Comparison of ENCODE assay signal across 24 mouse cellular contexts in the genomic region with DNA sequence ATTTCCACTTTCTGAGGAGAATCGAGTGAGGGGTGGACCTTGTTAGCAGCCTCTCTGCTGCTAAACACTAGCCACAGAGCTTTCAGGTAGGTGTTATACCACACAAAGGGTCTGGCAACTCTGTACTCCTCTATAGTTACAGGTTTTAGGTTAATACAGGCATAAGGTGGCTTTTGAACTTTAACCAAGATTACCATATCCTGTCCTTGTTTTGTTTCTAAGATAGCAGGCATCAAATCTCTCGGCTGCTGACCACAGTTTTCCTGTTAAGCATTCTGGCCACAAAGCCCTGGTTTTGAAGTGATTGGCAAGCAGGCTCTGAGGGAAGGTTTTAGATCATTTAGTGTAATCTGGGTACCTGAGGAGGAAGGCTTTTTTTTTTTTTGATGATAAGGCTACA. TPM values are rescaled to one million over a fixed set of nuclear protein-coding genes. Genes with fewer than 3 reads are reported as not detected.
A peak's percentile ranks its signal among the peaks of the same experiment; 100 is the strongest.
DNase-seq lines count a peak whose midpoint lies in the region; ATAC-seq and TF ChIP-seq lines count a peak whose summit lies in the region.
"Had no signal": no experiment of that assay in that cellular context is flagged by ENCODE, and none has a peak within 500 bp of the region (broad histone marks: within the 10 kb centered on the region; RNA-seq: fewer than 3 reads in every experiment).

No protein-coding gene starts in this region.

- peaks cover 8% of the 10 kb centered on the region for H3K4me1 ChIP-seq in liver, adult 2 months (ENCODE audit: control insufficient read depth, insufficient read depth, low read length)
- peaks cover 34% of the 10 kb centered on the region for H3K4me1 ChIP-seq in bone marrow macrophage, adult 2 months (ENCODE audit: control insufficient read depth, insufficient read depth, low read length)
- H3K4me1 ChIP-seq in liver, postnatal 0 days (ENCODE audit: insufficient read depth) = no peaks in the 10 kb centered on the region
- H3K4me1 ChIP-seq: embryonic facial prominence, embryonic 15.5 days; hindbrain, embryonic 10.5 days; stomach, embryonic 15.5 days had no signal

- H3K4me3 ChIP-seq in liver, adult 2 months (ENCODE audit: insufficient read depth, low read depth, low read length) = no peak overlapping the region
- no peak overlapping the region for H3K4me3 ChIP-seq in bone marrow macrophage, adult 2 months (ENCODE audit: insufficient read depth, low read length)
- no peak overlapping the region for H3K4me3 ChIP-seq in liver, postnatal 0 days (ENCODE audit: low read depth, low read length)
- H3K4me3 ChIP-seq: embryonic facial prominence, embryonic 15.5 days; hindbrain, embryonic 10.5 days; layer of hippocampus, adult 2 months; stomach, embryonic 15.5 days had no signal

- no peaks in the 10 kb centered on the region; the same call in 1 of the 2 replicates for H3K79me2 ChIP-seq in liver, adult 2 months (ENCODE audit: control insufficient read depth, insufficient read depth, low read length)

- TF ChIP-seq POLR2A in liver, adult 2 months (IDR thresholded peaks at IDR 0.05; ENCODE audit: extremely low read depth, insufficient read depth, low read length) = no peak
- TF ChIP-seq POLR2A in bone marrow macrophage, adult 2 months (IDR thresholded peaks at IDR 0.05; ENCODE audit: borderline replicate concordance, low read depth, low read length) = no peak

- no peak overlapping the region for H3K9ac ChIP-seq in liver, adult 2 months (ENCODE audit: low read depth, low read length)
- no peak overlapping the region for H3K9ac ChIP-seq in liver, postnatal 0 days (replicated peaks)
- H3K9ac ChIP-seq: embryonic facial prominence, embryonic 15.5 days; stomach, embryonic 15.5 days had no signal

- no peaks in the 10 kb centered on the region for H3K9me3 ChIP-seq in liver, postnatal 0 days (ENCODE audit: low read length)
- H3K9me3 ChIP-seq: embryonic facial prominence, embryonic 15.5 days; hindbrain, embryonic 10.5 days; stomach, embryonic 15.5 days had no signal

- peak; percentile 19 for DNase-seq in liver, adult 2 months (ENCODE audit: extremely low read depth, low read depth, low spot score)
- no peak for DNase-seq in liver
- DNase-seq in CD4-positive, CD25-positive, alpha-beta regulatory T cell, adult 2 months (ENCODE audit: low read depth, low spot score) = peak; percentile 50
- DNase-seq in naive thymus-derived CD4-positive, alpha-beta T cell, adult 2 months (ENCODE audit: low read depth) = peak; percentile 74
- DNase-seq in liver, postnatal 0 days = no peak
- no peak for DNase-seq in cerebellum, adult 18-20 months
- DNase-seq: adrenal gland, adult 2 months; B cell, adult 2 months; kidney, adult 2 months; kidney, postnatal 14 days; layer of hippocampus, postnatal 36 days; right cerebral cortex, adult 18-20 months; thymus, adult 18-20 months had no signal

- H3K27ac ChIP-seq in liver, adult 2 months (replicated peaks; ENCODE audit: insufficient read depth, low read depth, low read length) = no peak overlapping the region
- peak overlapping the region; percentile 72; the same call in 1 of the 2 replicates for H3K27ac ChIP-seq in bone marrow macrophage, adult 2 months (ENCODE audit: insufficient read depth, low read depth, low read length)
- H3K27ac ChIP-seq in liver, postnatal 0 days (ENCODE audit: low read depth) = no peak overlapping the region
- H3K27ac ChIP-seq: embryonic facial prominence, embryonic 15.5 days; hindbrain, embryonic 10.5 days; layer of hippocampus, adult 2 months; stomach, embryonic 15.5 days had no signal

- no peak for TF ChIP-seq CTCF in liver, adult 2 months (IDR thresholded peaks at IDR 0.05; ENCODE audit: low read depth, low read length)
- no peak for TF ChIP-seq CTCF in bone marrow macrophage, adult 2 months (IDR thresholded peaks at IDR 0.05; ENCODE audit: low read depth, low read length)
- TF ChIP-seq CTCF in liver, postnatal 0 days (IDR thresholded peaks at IDR 0.05; ENCODE audit: low read depth) = no peak

- TF ChIP-seq EP300 in liver, postnatal 0 days (IDR thresholded peaks at IDR 0.05; ENCODE audit: low read depth) = no peak

- H3K36me3 ChIP-seq in liver, adult 2 months (ENCODE audit: control insufficient read depth, insufficient read depth, low read length) = peaks cover 80% of the 10 kb centered on the region
- H3K36me3 ChIP-seq in liver, postnatal 0 days (replicated peaks; ENCODE audit: insufficient read depth, low read length) = peaks cover 64% of the 10 kb centered on the region

- WGBS in liver, adult 2 months = 75% methylated on average over 2 of the region's 2 CpGs
- WGBS in liver, postnatal 0 days (ENCODE audit: insufficient replicate concordance) = 66% methylated on average over 2 of the region's 2 CpGs

- ATAC-seq in liver, postnatal 0 days = no peak
- ATAC-seq: forebrain, embryonic 16.5 days had no signal

- H3K27me3 ChIP-seq in liver, adult 2 months (ENCODE audit: control insufficient read depth, insufficient read depth, low read length) = no peaks in the 10 kb centered on the region
- H3K27me3 ChIP-seq in liver, postnatal 0 days (ENCODE audit: insufficient read depth, low read length) = no peaks in the 10 kb centered on the region
- H3K27me3 ChIP-seq: embryonic facial prominence, embryonic 15.5 days; stomach, embryonic 15.5 days had no signal

- no peak overlapping the region for H3K4me2 ChIP-seq in liver, postnatal 0 days (ENCODE audit: low read depth, low read length)
- H3K4me2 ChIP-seq: embryonic facial prominence, embryonic 15.5 days; stomach, embryonic 15.5 days had no signal

RNA-seq across cellular contexts. Expression of gene Cxcr6, which starts 8.1 kb away (rescaled TPM):
- 1.0 and 1.3 TPM in 2 replicates for total RNA-seq in liver, adult 2 months (2014; rRNA removed)
- polyA plus RNA-seq in liver, adult 2 months (2012; rRNA removed) = 0.70 and 0.76 TPM in 2 replicates
- polyA plus RNA-seq in bone marrow macrophage, adult 2 months (2012; ENCODE audit: insufficient read depth, insufficient read length, missing spikeins) = not detected in 2 replicates
- 0.49 and 0.56 TPM in 2 replicates for polyA plus RNA-seq in liver, postnatal 0 days (2015; fragmentation: Nextera tagmentation; extraction: Ambion mirVana)
- total RNA-seq: layer of hippocampus, adult 2 months; layer of hippocampus, postnatal 36 days; left cerebral cortex, postnatal 25 days; midbrain, postnatal 0 days had no signal
- polyA plus RNA-seq: hindbrain, embryonic 10.5 days had no signal

RNA-seq across cellular contexts. Expression of gene Fyco1, which starts 37.4 kb away (rescaled TPM):
- 21.2 and 22.9 TPM in 2 replicates for total RNA-seq in liver, adult 2 months (2014; rRNA removed)
- 5.9 and 6.6 TPM in 2 replicates for polyA plus RNA-seq in liver, adult 2 months (2012; rRNA removed)
- polyA plus RNA-seq in bone marrow macrophage, adult 2 months (2012; ENCODE audit: insufficient read depth, insufficient read length, missing spikeins) = 15.0 and 16.2 TPM in 2 replicates
- 3.3 and 4.3 TPM in 2 replicates for polyA plus RNA-seq in liver, postnatal 0 days (2015; fragmentation: Nextera tagmentation; extraction: Ambion mirVana)

RNA-seq across cellular contexts. Expression of gene Xcr1, which starts 47.5 kb away (rescaled TPM):
- total RNA-seq in liver, adult 2 months (2014; rRNA removed) = 0.18 and 0.34 TPM in 2 replicates
- polyA plus RNA-seq in liver, adult 2 months (2012; rRNA removed) = 0.09 and 0.22 TPM in 2 replicates
- polyA plus RNA-seq in bone marrow macrophage, adult 2 months (2012; ENCODE audit: insufficient read depth, insufficient read length, missing spikeins) = not detected in 2 replicates
- 0.11 TPM in 2 replicates for polyA plus RNA-seq in liver, postnatal 0 days (2015; fragmentation: Nextera tagmentation; extraction: Ambion mirVana)
- total RNA-seq: layer of hippocampus, adult 2 months; layer of hippocampus, postnatal 36 days; left cerebral cortex, postnatal 25 days; midbrain, postnatal 0 days had no signal
- polyA plus RNA-seq: heart, embryonic 14.5 days; limb, embryonic 14.5 days; neural tube, embryonic 11.5 days; stomach, embryonic 15.5 days had no signal

Comparison
In these comparisons a context has a peak if more than half of its experiments do, and no peak if none do; other contexts are left out.
1. DNase-seq: peak in liver, adult 2 months (single experiment), CD4-positive, CD25-positive, alpha-beta regulatory T cell, adult 2 months (single experiment) and naive thymus-derived CD4-positive, alpha-beta T cell, adult 2 months (single experiment); none in liver (single experiment), liver, postnatal 0 days (single experiment) and cerebellum, adult 18-20 months (0 of 2).